Mouse (Mus musculus): ENCODE results near the gene Mab21l3.
"Not testable (repeated sequence)": the region's sequence is repeated elsewhere in the genome, so short reads cannot be mapped to it uniquely, and the experiment has no call there.

Gene Mab21l3

DNA sequence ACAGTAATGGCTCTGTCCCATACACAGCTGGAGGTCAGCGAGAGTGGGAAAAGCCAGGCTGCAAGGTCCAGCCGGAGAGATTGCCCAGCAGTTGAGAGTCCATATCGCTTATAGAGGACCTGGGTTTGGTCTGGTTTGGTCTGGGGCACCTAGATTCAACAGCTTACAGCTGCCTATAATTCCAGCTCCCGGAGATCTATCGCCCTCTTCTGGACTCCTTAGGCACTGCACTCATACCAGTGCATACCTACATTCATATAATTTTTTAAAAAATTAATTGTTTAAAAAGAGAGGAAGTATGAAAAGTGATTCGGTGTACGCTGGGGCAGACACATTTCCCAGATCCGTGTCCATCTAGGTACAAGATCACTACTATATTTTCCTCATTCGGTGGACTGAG is 9.4 kb downstream of the Mab21l3 start:
- DNase-seq: no peak

- DNase-seq: no peak
Measured at GRCm38 (mm10) chr3:101836971-101837370, 11.8 kb downstream of the Mab21l3 start.

DNA sequence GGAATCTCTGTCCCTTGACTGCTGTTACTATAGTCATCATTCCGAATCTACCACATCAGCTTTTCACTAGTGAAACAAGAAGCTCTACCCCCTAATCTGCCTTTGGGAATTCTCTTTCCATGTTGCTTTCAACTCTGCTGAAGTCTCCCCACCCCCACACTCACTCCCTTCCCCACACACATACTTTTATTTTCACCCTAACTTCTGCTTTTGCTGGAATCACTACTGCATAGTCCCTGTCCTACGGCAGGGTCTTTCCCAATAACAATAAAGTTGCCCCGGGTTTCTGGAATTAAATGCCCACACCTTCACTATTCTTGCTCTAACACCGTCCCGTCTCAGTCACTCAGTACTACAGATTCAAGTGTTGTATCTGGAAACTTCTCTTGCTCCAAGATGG is 12.2 kb downstream of the Mab21l3 start:
- DNase-seq: no peak

DNA sequence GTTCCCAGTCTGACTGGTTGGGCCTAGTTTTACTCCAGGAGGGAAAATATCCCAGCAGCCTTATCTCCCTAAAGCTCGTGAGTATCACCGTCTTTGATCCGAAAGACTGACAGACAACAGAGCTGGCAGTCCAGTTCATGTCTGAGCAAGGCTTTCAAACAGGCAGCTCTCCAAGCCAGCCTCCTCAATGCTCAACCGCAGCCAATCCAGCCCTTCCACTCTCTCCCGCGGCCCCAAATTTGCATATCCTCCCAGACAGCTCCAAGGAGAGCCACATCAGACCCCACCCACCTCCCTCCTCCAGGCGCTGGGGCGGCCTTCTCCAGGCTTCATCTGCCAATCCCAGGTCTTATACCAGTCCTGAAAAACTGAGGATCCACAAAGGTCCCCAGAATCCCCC is 12.7 kb downstream of the Mab21l3 start:
- peak; percentile 85 for DNase-seq

DNA sequence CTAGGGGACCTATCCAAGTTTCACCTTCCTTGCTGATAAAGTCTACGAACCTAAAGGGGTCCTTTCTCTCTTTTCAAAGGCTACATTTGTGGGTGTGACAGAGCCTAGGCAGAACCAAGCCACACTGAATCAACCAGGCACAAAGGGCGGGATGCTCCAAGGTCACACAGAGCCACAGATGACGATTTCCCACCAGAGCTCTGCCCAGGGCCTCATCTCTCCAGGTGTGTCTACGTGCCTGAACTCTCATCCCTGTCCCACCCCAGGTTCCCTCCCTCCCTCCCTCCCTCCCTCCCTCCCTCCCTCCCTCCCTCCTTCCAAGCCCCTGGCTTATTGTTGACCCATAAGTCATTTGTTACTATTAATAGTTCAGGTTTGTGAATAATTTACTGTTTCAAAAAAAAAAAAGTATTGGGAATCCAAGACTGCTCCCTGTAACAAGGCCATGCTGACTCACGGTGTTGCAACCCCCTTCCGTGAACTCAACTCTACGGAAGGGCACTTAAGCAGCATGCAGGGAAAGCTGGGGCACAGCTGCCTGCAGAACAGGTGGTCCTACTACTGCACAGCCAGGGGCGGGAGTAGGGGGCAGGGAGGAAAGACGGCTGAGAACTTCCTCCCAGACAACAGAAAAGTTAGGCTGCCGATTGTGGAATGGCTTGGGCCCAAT is 17.4 kb downstream of the Mab21l3 start:
- DNase-seq: peak; percentile 74

DNA sequence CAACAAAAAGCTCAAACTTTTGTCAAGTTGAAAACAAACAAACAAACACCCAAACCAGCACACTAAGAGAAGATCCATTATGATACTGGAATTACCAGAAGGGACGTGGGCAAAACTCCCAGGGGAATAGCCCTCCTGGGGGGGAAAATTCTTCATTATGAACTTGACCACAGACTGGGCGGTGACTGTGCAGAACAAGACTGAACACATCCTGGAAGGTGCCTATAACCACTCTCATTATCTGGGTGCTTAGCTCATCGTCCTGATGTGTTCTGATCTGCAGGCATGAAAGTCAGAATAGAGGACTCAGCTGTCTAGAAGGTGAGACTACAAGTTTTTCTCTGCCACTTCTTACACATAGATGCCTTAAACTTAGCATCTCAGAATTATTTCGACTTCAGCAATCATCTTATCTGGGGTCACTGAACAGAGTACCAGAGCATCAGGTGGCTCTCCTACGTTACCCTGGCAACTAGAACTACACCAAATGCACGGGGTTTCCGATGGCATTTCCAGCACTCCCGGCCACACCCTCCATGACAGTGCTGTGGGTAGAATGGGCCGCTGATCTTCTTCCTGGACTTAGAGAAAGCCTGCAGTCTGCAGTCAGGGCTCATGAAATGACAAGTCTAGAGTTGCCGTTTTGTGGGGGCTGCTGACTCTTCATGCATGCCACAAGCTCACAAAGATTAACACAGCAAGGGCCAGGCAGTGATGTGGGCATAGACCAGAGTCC is 18.7 kb downstream of the Mab21l3 start:
- DNase-seq: no peak

- no peak for DNase-seq
Measured at GRCm38 (mm10) chr3:101828595-101828994, 20.2 kb downstream of the Mab21l3 start.

DNA sequence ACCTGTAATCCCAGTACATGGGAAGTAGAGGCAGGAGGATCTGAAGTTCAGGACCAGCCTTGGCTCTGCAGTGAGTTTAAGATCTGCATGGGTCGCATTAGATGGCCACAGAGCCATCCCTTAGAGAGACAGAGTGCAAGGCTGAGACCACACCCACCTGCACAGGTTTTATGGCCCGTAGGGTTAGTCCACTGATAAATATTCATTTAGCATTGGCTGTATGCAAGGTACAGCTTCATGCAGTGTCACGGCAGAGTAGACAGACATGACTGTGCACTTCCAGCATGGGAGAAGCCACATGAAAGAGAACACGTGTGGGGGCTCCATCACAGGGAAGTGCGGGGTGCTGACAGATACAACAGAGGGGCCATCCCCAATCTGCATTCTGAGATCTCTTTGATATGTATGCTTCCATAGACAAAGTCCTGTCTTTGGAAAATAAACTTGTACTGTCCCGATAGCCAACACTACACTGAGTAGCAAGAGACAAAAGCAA is 21.5 kb downstream of the Mab21l3 start:
- no peak for DNase-seq

- DNase-seq: peak; percentile 79
Measured at GRCm38 (mm10) chr3:101824338-101824737, 24.4 kb downstream of the Mab21l3 start.

DNA sequence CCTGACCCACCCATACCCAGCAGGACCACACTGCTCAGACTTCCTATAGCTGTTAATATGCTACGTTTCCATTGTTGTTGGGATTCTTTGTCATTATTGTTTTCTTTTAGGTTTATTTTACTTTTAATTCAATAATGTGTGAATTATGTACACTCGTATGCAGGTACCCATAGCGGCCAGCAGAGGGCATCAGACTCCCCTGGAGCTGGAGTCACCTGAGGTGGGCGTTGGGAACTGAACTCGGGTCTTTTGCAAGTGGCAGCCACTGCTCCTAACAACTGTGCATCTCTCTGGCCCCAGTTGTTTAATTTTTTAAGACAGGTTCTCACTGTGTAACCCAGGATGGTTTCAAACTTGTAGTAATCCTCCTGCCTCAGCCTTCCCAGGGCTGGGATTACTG is 26.7 kb downstream of the Mab21l3 start:
- DNase-seq: no peak

- not testable (repeated sequence) for DNase-seq
Measured at GRCm38 (mm10) chr3:101820708-101821107, 28.1 kb downstream of the Mab21l3 start.

DNA sequence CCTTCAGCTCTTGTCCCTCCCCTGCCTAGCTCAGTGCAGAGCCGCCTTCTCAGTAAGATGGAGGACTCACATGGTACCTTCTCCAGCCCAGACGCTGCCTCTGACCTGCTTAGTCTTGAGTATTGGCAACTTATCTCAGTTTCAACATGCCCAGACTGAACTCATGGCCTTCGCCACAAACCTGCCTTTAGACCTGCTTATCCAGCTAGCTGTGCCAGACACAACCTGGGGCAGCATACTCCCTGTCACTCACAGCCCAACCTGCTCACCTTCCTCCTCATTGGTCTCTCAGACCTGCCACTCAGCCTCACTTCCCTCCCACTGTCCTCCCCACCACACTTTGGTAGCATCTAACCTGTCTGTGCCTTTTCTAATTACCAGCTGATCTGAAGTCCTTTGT is 32.8 kb downstream of the Mab21l3 start:
- DNase-seq: no peak

DNA sequence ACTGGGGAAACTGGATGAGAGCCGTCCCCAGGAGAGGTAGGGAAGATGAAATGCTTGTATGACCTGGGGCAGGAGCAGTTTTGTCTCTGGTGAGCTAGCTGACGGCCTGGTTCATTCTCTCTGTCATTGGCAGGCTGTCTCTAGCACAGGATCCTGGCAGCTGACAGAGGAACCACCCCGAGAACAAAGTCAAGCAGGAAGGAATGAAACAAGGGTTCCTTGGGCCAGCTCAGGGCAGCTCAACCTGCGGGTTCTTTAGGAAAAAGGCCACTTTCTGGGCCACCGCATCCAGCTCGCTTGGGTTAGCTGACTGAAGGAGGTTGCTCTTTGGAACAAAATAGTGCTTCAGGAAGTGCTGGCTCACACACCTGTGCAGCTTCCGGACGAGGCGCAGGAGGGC is 34.0 kb downstream of the Mab21l3 start:
- peak; percentile 62 for DNase-seq

DNA sequence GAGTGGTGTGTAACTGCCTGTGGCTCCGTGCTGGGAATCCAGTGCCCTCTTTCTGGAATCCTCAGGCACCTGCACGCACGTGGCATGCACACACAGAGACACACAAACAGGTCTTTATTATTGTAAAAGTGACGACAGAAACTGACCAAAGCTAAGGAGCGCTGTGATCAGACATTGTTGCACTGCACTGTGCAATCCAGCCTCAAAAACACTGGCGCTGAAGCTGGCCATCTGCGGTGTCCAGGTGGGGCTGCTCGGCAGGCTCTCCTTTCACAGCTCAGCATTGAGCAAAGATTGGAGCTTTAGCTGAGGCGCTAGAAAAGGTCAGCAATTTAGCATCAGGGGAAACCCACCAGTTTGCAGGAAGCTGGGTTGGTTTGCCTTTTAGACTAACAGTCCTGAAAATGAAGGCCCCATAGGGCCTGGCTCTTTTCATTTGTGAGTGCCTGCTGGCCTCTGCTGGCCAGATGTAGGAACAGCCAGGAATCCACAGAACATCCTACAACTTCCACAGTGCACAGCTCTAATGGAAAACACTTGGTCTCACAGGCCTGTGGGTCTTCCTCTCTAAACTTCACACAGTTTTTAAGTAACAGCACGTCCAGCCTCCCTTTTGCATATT is 36.3 kb downstream of the Mab21l3 start:
- peak; percentile 66 for DNase-seq

DNA sequence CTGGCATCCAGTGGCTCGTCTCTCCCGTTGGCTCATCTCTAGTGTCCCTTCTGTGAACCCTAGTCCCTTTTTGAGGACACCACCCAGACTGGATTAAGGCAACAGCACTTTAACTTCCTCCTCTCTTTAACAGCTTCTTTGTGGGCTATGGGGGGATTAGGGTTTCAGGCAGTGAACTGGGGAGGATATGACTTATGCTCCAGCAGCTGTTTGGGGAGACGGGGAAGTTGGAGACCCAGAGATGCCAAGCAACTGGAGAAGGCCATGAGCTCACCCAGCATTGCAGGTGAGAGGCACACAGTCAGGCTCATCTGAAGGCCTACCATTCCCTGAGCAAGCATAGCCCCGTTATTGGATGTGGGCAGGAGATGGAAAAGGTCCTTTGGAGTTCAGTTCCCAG is 36.8 kb downstream of the Mab21l3 start:
- DNase-seq: no peak

DNA sequence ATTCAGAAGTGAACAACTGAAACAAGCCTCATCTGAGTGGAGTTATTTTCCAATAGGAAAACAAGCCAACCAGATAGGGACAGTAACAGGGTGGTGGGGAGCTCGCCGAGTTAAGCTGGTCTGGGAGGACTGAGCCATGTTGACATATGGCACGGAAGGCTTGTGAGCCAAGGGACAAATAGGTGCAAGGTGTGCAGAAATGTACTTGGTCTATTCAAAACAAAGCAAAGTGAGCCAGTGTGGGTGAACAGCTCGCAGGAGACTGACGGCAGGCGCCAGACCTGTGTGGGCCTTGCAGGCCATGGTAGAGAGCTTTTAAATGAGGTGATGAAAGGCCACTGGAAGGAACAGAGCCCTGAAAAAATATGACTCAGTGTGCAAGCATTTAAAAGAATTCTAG is 41.1 kb downstream of the Mab21l3 start:
- no peak for DNase-seq

GRCm38 (mm10) chr3:101806941-101807340 is 41.8 kb downstream of the Mab21l3 start:
- DNase-seq: no peak

DNA sequence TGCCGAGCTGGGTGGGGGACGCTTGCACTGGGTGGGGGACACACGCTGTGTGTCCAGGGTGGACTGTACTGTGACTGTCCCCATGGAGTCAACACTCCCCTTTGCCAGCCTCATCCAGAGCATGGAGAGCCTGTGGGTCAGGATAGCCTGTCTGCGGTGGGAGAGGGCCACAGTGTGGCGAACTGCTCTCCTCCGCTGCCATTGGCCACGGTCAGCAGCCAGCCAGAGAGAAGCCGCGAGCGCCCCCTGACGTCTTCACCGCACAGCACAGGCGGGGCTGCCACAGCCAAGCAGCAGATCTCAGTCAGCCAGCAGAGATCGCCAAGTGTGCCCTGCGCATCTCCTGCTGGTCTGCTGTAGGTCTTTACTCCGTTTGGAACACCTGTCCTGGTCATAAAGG is 42.6 kb downstream of the Mab21l3 start:
- DNase-seq: peak; percentile 91

DNA sequence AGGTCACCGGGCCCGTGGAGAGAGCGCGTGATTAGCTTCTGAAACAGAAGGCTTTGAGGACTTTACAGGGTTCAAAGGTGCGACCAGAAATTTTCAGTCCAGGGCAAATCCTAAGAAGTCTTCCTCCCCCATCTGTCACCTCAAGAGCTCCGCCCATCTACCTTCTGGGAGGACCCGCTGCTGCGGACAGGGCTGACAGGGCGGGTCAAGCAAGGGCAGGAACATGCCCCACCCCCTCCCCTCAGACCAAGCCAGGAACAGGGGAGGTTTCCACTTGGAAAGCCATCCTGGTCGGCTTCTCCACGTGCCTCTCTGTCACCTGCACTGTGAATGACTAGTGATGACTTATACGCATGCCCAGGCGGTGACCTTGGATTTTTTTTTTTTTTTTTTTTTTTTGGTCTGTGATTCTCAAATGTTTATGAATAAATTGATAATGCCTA is 43.2 kb downstream of the Mab21l3 start:
- DNase-seq: peak; percentile 95

DNA sequence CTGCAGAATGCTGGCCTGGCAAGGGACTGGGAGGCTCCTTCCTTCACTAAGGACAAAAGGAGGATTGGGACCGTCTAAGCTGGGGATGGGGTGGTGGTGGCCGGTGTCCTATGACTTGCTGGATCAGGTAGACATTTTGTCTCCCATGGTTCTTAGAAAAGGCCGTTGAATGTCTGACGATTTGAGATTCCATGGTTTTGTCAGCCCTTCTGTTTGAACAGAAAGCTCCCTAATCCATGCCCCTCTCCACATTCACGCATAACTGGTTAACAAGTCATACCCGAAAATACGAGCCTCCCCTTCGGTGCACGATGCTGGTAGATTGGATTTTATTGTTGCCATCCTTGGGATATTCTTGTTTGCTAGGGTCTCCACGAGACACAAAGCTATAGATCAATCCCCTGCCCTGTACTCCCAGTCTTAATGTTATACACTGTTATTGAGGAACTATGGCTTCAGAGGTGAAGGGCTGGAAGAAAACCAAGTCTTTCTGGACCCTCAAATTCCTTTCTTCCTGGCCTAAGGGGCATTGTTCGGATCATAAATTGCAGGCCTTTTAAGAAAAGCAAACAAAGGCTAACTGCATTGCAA is 43.7 kb downstream of the Mab21l3 start:
- DNase-seq: no peak

GRCm38 (mm10) chr3:101804331-101804730 is 44.4 kb downstream of the Mab21l3 start:
- no peak for DNase-seq

DNA sequence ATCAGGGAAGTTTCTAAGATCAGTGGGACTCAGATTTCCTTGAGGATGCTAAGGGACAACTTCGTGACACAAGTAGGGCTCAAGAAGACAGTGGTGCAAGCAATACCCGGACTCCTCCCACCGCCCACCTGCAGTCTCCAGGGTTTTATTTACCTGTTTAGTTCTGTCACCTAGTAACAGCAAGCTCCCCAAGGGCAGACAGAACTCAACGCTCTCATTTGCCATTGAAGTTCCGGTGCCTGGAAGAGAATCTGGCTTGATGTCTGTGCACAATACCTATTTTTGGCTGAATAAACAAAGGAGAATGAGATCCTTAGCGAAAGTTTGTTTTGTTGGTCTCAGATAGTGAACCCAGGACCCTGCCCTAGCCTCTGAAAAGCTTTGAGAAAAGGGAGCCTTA is 45.0 kb downstream of the Mab21l3 start:
- DNase-seq: no peak

DNA sequence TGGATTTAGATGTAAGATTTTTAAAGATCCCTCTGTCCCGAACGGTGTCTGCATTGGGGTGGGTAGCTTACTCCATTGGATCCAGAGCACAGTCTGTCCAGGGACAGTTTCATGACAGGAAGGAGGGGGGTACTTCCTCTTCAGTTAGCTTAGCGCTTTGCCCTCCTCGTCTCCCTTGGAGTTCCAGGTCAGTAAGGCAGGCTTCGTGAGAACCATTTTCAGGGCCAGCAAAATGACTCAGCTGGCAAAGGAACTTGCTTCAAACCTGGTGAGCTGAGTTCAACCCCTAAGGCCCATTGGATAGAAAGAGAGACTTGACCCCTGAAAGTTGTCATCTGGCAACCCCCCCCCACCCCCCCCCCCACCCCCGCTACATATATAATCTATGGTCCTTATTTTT is 46.0 kb downstream of the Mab21l3 start:
- no peak for DNase-seq

DNA sequence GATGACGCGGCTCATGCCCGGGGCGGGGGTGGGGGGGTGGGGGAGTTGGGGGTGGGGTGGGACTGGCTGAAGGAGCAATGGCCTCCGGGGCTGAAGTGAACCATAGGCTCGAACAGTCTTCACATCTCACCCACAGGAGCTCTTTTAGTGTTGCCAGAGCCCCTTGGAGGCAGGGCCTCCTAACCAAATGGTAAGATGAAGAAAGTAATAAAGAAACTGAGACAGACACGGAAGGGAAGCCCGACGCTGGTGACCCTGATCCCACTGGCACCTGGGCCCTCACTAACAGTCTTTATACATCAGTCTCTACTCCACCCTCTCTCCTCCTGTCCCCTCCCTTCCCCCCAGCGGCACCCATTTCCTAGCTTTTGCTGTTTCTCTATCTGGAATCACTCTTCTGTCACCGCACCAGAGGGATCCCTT is 48.2 kb downstream of the Mab21l3 start:
- DNase-seq: no peak
